Mouse (Mus musculus) bone marrow, adult 2 months (tissue): ENCODE measurements around the gene Ssbp4. TPM values are rescaled to one million over a fixed set of nuclear protein-coding genes. Genes with fewer than 3 reads are reported as not detected.

Source experiments
- H3K27ac ChIP-seq: fragments of 200-500 bp; 2 replicates; pipeline ENCODE4 v1.5.1; 2012; ENCODE audit warnings: low read depth, mild to moderate bottlenecking, control low read depth, inconsistent platforms, low read length; ENCODE audit not compliant: control insufficient read depth, poor library complexity, insufficient read depth
- H3K4me1 ChIP-seq: fragments of 200-500 bp; 2 replicates; pipeline ENCODE4 v1.6.1; 2011; ENCODE audit warnings: low read length; ENCODE audit not compliant: control insufficient read depth, insufficient read depth
- H3K4me3 ChIP-seq: fragments of 200-500 bp; replicated peaks from 2 replicates; pipeline ENCODE3; 2011; ENCODE audit warnings: mild to moderate bottlenecking, low read depth, low read length, control low read depth; ENCODE audit not compliant: control insufficient read depth
- CTCF ChIP-seq: fragments of 200-500 bp; IDR thresholded peaks from 2 replicates; pipeline ENCODE4 v1.5.1; 2011; ENCODE audit warnings: low read length, control low read depth; ENCODE audit not compliant: control insufficient read depth, insufficient read depth
- POLR2A ChIP-seq: fragments of 200-500 bp; IDR thresholded peaks from 2 replicates; pipeline ENCODE4 v1.6.1; 2011; ENCODE audit warnings: low read depth, mild to moderate bottlenecking, control low read depth, low read length, borderline replicate concordance; ENCODE audit not compliant: control insufficient read depth
- WGBS: fragments of 180-500 bp; shearing (Covaris S2); methylation state at CpG from one replicate; pipeline ENCODE4 v1.1.7; 2018; 5-methylcytosine and 5-hydroxymethylcytosine counted together
- polyA plus RNA-seq: library from polyadenylated mRNA; stranded (reverse); fragments of >200 nt; gene quantifications from 2 replicates; pipeline ENCODE4 v1.2.4, GENCODE M21; 2011; ENCODE audit warnings: low replicate concordance; ENCODE audit not compliant: missing spikeins, insufficient read depth, insufficient read length

Ssbp4 gene
- polyA plus RNA-seq, result 45.2 and 107 TPM in 2 replicates

DNA sequence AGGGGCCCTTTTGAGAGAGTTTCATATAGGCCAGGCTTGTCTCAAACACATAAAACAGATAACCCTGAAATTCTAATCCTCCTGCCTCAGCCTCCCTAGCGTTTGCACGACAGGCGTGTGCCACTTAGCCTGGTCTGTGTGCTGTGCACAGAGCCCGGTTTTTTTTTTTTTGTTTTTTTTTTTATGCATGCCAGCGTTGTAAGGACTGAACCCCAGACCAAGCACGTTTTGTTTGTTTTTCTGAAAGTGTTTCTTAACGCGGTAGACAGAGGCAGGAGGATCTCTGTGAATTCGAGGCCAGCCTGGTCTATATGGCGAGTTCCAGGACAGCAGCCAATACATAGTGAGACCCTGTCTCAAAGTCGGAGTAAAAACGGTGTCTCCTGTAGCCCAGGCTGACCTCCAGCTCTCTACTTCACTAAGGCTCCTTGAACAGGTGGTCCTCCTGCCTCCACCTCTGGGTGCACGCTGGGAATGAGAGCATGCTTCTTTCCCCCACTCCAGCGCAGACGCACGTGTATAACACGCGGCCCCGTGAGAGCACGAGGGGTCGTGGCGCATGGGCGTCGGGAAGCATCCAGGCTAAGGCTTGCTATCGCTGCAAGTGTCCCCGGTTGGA lies at the start of gene Ssbp4:
TSS of gene Ssbp4 (minus strand) at position 124 of the 619 bp plus-strand sequence.
- H3K4me1 ChIP-seq, result peaks cover 6% of the 10 kb centered on the region
- peak within 1 kb of the TSS; percentile 90 for H3K27ac ChIP-seq
- peak within 1 kb of the TSS; percentile 71 for H3K4me3 ChIP-seq
- WGBS, result 1% methylated on average over 26 of the region's 26 CpGs
- TF ChIP-seq POLR2A, result no peak

DNA sequence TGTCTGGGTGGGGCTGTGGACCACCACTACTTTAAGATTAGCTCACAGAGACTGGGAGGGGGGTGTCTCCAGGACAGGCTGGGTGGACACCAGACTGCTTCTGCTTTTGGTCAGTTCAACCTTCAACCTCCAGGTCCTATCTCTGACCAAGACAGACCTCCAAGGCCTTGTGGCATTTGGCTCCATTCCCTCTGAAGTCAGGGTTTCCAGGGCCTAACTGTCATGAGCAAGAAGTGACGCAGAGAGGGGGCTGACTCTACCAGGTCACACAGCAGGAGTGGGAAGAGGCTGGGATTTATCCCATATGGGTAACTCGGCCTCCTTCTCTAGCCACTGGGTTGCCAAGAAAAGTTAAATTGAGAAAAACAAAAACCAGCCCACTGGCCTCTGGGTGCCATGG lies 49.1 kb upstream of the Ssbp4 start:
- Histone ChIP-seq H3K4me1 (no peaks in the 10 kb centered on the region; the same call in 1 of the 2 replicates), H3K4me3 (no peak overlapping the region), H3K27ac (no peak overlapping the region)
- WGBS, result 81% methylated on average over 2 of the region's 2 CpGs
- TF ChIP-seq POLR2A (no peak), CTCF (no peak)

DNA sequence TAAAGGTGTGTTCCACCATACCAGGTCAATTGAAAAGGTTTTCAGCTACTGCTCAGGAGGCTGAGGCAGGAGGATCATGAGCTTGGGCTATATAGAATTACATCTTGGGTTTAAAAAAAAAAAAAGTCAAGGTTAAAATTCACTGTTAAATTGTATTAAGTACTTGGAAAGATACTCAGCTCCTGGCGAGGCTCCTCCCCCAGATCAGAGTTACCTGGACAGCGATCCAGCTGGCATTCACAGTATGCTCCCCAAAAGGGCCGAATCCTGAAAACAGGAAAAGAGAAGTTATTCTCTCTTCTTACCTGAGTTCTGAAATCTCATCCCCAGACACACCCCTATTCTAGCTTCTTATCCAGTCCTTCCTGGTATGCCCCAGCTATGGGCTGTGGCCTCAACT lies 48.5 kb upstream of the Ssbp4 start:
- H3K4me1 ChIP-seq, result no peaks in the 10 kb centered on the region; the same call in 1 of the 2 replicates
- no peak overlapping the region for H3K4me3 ChIP-seq
- H3K27ac ChIP-seq, result no peak overlapping the region
- 88% methylated on average over 3 of the region's 3 CpGs for WGBS
- no peak for TF ChIP-seq CTCF
- TF ChIP-seq POLR2A, result no peak

DNA sequence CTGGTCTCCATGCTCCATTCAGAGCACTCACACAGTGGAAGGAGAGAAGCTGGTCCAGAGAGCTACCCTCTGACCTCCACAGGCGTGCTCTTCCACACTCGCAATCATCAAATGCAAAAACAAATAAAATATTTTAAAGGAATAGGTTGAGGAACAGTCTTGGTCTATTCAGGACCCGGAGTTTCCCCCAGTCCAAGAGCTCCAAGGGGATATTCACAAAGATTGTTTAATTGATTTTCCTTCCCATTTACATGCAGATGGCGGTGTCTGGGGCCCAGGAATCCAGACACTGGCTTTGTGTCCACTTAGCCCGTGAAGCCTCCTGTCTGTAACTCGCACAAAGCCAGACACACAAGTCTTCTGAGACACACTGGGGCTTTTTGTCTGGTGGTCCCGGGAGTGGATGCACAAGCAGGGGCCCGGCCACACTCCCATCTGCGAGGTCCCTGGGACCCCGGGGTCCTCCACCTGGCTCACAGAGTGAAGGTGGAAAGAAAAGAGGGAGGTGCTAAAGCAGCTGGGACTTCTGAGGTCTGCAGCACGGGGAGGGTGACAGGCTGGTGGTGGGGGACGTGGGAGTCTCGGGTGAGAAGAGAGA lies 47.6 kb upstream of the Ssbp4 start:
- no peak overlapping the region for H3K27ac ChIP-seq
- H3K4me1 ChIP-seq, result no peaks in the 10 kb centered on the region; the same call in 1 of the 2 replicates
- TF ChIP-seq POLR2A, result no peak
- no peak for TF ChIP-seq CTCF
- no peak overlapping the region for H3K4me3 ChIP-seq
- WGBS, result 88% methylated on average over 13 of the region's 13 CpGs

DNA sequence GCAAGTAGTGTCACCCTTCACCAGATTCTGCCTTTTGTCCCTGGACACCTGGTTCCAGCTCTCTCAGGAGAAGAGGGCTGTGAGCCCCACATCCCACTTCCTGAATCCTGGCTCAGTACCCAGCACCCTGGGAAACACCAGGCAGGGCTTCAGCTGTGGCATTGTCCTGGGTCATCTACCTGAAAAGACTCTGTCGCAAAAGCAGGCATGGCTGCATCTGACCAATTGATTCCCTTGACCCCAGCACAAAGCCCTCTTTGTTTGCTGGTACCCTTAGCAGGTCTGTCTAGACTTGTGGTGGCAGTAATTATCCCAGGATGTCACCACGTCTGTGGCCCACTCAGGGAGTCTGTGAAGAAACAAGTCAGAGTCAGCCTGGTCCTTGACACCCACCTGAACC lies 46.8 kb upstream of the Ssbp4 start:
- 84% methylated on average over 2 of the region's 2 CpGs for WGBS
- TF ChIP-seq CTCF (no peak), POLR2A (no peak)
- no peaks in the 10 kb centered on the region; the same call in 1 of the 2 replicates for H3K4me1 ChIP-seq

DNA sequence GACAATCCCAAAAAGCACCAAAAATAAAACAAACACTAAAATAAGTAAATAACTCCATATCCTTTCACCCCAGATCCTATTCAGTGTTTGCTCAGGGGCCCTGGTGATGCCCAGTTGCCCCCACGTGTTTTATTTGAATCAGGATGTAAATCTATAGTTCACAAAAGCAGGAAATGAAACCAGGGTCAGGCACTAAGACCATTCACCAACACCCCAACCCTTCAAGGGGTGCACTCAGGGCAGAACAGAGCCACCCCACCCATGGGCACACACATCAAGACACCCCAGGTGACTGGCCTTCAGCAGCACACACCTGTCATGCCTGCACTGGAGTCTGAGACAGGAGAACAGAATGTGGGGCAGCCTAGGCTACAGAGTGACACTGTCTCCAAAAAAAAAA lies 45.4 kb upstream of the Ssbp4 start:
- 26% methylated on average over 1 of the region's 1 CpGs for WGBS
- Histone ChIP-seq H3K4me1 (no peaks in the 10 kb centered on the region; the same call in 1 of the 2 replicates), H3K27ac (0 out of 2 replicates have a peak overlapping the region, but pooled peaks have one; percentile 5), H3K4me3 (no peak overlapping the region)
- TF ChIP-seq CTCF, result no peak

More for the DNA sequence above, 46.8 kb upstream of the Ssbp4 start:
- no peak overlapping the region for H3K4me3 ChIP-seq
- no peak overlapping the region for H3K27ac ChIP-seq

DNA sequence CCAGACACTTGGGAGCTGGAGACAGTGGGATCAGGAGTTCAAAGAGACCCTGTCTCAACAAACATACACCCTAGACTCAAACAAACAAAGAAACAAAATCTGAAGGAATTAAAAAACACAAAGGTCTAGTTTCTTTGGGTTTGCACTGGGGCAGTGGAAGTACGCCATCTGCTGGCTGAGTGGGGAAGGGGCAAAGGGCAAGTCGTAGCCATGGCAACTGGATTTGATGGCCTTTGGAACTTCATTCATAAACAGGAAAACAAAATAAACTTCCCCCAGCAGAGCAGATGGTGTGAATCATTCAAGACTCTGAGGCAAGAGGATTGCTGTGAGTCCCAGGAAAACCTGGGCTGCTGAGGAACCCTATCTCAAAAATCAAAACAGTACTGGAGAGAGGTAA lies 44.6 kb upstream of the Ssbp4 start:
- H3K4me3 ChIP-seq, result no peak overlapping the region
- no peak overlapping the region for H3K27ac ChIP-seq
- 32% methylated on average over 2 of the region's 2 CpGs for WGBS
- peak; percentile 94 for TF ChIP-seq CTCF
- no peak for TF ChIP-seq POLR2A
- no peaks in the 10 kb centered on the region; the same call in 1 of the 2 replicates for H3K4me1 ChIP-seq

DNA sequence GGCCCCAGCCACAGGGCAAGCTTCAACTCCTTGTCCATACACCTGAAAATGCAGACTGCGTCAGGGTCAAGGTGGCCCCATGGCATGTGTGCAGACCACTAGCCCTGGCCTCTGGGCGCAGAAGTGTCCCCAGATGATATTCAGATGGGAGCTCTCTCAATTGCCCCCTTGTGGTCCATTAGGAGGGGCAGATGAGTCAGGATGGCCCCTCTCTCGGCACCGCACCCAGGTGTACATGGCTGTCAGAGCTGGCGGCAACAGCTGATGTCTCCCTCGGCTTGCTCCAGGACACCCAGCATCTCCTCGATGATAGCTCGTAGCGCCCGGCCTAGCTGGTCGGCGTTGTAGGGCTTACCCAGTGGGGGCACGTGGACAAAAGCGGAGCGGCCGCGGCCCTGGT lies 41.7 kb upstream of the Ssbp4 start:
- H3K4me3 ChIP-seq, result no peak overlapping the region
- H3K4me1 ChIP-seq, result no peaks in the 10 kb centered on the region; the same call in 1 of the 2 replicates
- no peak overlapping the region; the same call in 1 of the 2 replicates for H3K27ac ChIP-seq
- TF ChIP-seq POLR2A (no peak), CTCF (no peak)
- WGBS, result 95% methylated on average over 17 of the region's 17 CpGs

DNA sequence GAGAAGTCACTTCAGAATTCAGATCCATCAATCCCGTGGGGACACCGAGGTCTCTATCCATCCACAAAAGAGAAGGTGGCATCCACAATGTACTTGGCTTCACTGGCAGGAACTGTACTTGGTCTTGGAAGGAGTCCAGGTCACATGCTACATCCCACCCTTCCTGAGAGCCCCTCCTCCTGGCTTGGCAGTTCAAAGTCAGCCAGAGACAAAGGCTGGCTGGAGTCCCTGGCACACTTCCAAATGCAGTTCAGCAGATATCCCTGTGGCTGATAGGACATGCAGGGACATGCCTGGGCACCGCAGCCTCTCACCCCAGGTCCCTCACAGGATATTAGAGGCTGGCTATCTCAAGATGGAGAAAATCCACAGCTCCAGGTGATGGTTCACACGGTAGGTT lies 40.7 kb upstream of the Ssbp4 start:
- no peak overlapping the region for H3K4me3 ChIP-seq
- 20% methylated on average over 4 of the region's 4 CpGs for WGBS
- H3K4me1 ChIP-seq, result no peaks in the 10 kb centered on the region; the same call in 1 of the 2 replicates
- TF ChIP-seq POLR2A (no peak), CTCF (no peak)
- H3K27ac ChIP-seq, result no peak overlapping the region
